Mouse (Mus musculus) MEL (cell line): Measurements from ENCODE around the gene Nutm2. TPM values are rescaled to one million over a fixed set of nuclear protein-coding genes. Genes with fewer than 3 reads are reported as not detected.
"Not testable (repeated sequence)": the region's sequence is repeated elsewhere in the genome, so short reads cannot be mapped to it uniquely, and the experiment has no call there.

ENCODE experiments used
- DNase-seq: peaks from one replicate; pipeline ENCODE4 v3.0.0; 2011; ENCODE audit warnings: low read depth, low spot score
- H3K27ac ChIP-seq: 2 replicates; pipeline ENCODE4 v1.5.1; 2012; ENCODE audit warnings: low read depth, mild to moderate bottlenecking, control low read depth, low read length, moderate library complexity; ENCODE audit not compliant: control insufficient read depth
- H3K27me3 ChIP-seq, 2 experiments: fragments of 150-350 bp in 1 of 2; sonication (generic) in 1 of 2; 2 replicates each; pipeline ENCODE4 v1.6.1; 2012; ENCODE audit warnings: low read length in 2 of 2, mild to moderate bottlenecking in 2 of 2, improper control_type of control experiment in 1 of 2, moderate library complexity in 1 of 2; ENCODE audit not compliant: insufficient read depth in 2 of 2, control insufficient read depth in 1 of 2
- H3K36me3 ChIP-seq, 2 experiments: 2 replicates each; pipeline ENCODE4 v1.6.1; 2012 to 2014; ENCODE audit warnings: low read length in 2 of 2, improper control_type of control experiment in 1 of 2, inconsistent platforms in 1 of 2, mild to moderate bottlenecking in 1 of 2; ENCODE audit not compliant: insufficient read depth in 2 of 2, control insufficient read depth in 1 of 2
- H3K4me1 ChIP-seq, 2 experiments: fragments of 150-350 bp in 1 of 2; sonication (generic) in 1 of 2; 2 replicates each; pipeline ENCODE4 v1.6.1; 2012; ENCODE audit warnings: low read length in 2 of 2, improper control_type of control experiment in 1 of 2, mild to moderate bottlenecking in 1 of 2; ENCODE audit not compliant: insufficient read depth in 2 of 2, control insufficient read depth in 1 of 2
- H3K4me3 ChIP-seq, 2 experiments: fragments of 150-350 bp in 1 of 2; sonication (generic) in 1 of 2; 2 replicates each; pipeline ENCODE4 v1.5.1; 2012; ENCODE audit warnings: low read depth in 2 of 2, low read length in 2 of 2, mild to moderate bottlenecking in 2 of 2, moderate library complexity in 2 of 2, control low read depth in 1 of 2, improper control_type of control experiment in 1 of 2; ENCODE audit not compliant: control insufficient read depth in 1 of 2, insufficient read depth in 1 of 2
- H3K79me2 ChIP-seq: 2 replicates; pipeline ENCODE4 v1.6.1; 2012; ENCODE audit warnings: mild to moderate bottlenecking, low read length, moderate library complexity; ENCODE audit not compliant: control insufficient read depth, poor library complexity, insufficient read depth
- H3K9ac ChIP-seq: 2 replicates; pipeline ENCODE4 v1.6.1; 2012; ENCODE audit warnings: low read depth, mild to moderate bottlenecking, control low read depth, low read length, moderate library complexity; ENCODE audit not compliant: control insufficient read depth, poor library complexity, severe bottlenecking
- H3K9me3 ChIP-seq: fragments of 150-350 bp; sonication (generic); replicated peaks from 2 replicates; pipeline ENCODE4 v1.6.1; 2012; ENCODE audit warnings: mild to moderate bottlenecking, low read length, improper control_type of control experiment, moderate library complexity; ENCODE audit not compliant: insufficient read depth
- BHLHE40 ChIP-seq: IDR thresholded peaks from 2 replicates; pipeline ENCODE4 v1.6.1; 2012; ENCODE audit warnings: low read depth, mild to moderate bottlenecking, inconsistent platforms, low read length, improper control_type of control experiment, borderline replicate concordance
- CHD2 ChIP-seq: IDR thresholded peaks from 2 replicates; pipeline ENCODE4 v1.6.1; 2011; ENCODE audit warnings: low read length, improper control_type of control experiment
- GATA1 ChIP-seq: IDR thresholded peaks from 2 replicates; pipeline ENCODE4 v1.6.1; 2011; ENCODE audit warnings: low read depth, low read length, improper control_type of control experiment
- KAT2A ChIP-seq: conservative IDR thresholded peaks from 2 replicates; pipeline ENCODE4 v1.6.1; 2012; ENCODE audit warnings: low read depth, low read length, improper control_type of control experiment, inconsistent platforms
- MAFK ChIP-seq: IDR thresholded peaks from 2 replicates; pipeline ENCODE4 v1.6.1; 2011; ENCODE audit warnings: low read depth, mild to moderate bottlenecking, low read length, improper control_type of control experiment, borderline replicate concordance
- MEF2A ChIP-seq: IDR thresholded peaks from 2 replicates; pipeline ENCODE4 v1.6.1; 2014; ENCODE audit warnings: low read depth, mild to moderate bottlenecking, inconsistent platforms, low read length, improper control_type of control experiment; ENCODE audit not compliant: poor library complexity, insufficient replicate concordance, severe bottlenecking; ENCODE audit errors: extremely low read depth
- MYB ChIP-seq: IDR thresholded peaks from 2 replicates; pipeline ENCODE4 v1.6.1; 2011; ENCODE audit warnings: mild to moderate bottlenecking, low read depth, low read length, improper control_type of control experiment
- NELFE ChIP-seq: IDR thresholded peaks from 2 replicates; pipeline ENCODE4 v1.6.1; 2011; ENCODE audit warnings: low read depth, low read length, improper control_type of control experiment
- POLR2A ChIP-seq, 2 experiments: IDR thresholded peaks; 2 replicates each; pipeline ENCODE4 v1.6.1; 2011 to 2012; ENCODE audit warnings: low read length in 2 of 2, mild to moderate bottlenecking in 2 of 2, control low read depth in 1 of 2, improper control_type of control experiment in 1 of 2, low read depth in 1 of 2, moderate library complexity in 1 of 2; ENCODE audit not compliant: control insufficient read depth in 1 of 2, insufficient read depth in 1 of 2, poor library complexity in 1 of 2
- POLR2AphosphoS2 ChIP-seq: IDR thresholded peaks from 2 replicates; pipeline ENCODE4 v1.6.1; 2011; ENCODE audit warnings: low read length, improper control_type of control experiment
- RCOR1 ChIP-seq: IDR thresholded peaks from 2 replicates; pipeline ENCODE4 v1.6.1; 2012; ENCODE audit warnings: low read depth, mild to moderate bottlenecking, inconsistent platforms, low read length, improper control_type of control experiment
- SIN3A ChIP-seq: IDR thresholded peaks from 2 replicates; pipeline ENCODE4 v1.6.1; 2012; ENCODE audit warnings: low read length, improper control_type of control experiment, inconsistent platforms
- SMC3 ChIP-seq: IDR thresholded peaks from 2 replicates; pipeline ENCODE4 v1.6.1; 2011; ENCODE audit warnings: low read depth, low read length, improper control_type of control experiment
- TAL1 ChIP-seq: IDR thresholded peaks from 2 replicates; pipeline ENCODE4 v1.6.1; 2012; ENCODE audit warnings: mild to moderate bottlenecking, inconsistent platforms, low read length, moderate library complexity, mixed read lengths
- TBP ChIP-seq: IDR thresholded peaks from 2 replicates; pipeline ENCODE4 v1.8.0; 2011; ENCODE audit warnings: low read depth, low read length, improper control_type of control experiment
- TCF12 ChIP-seq: IDR thresholded peaks from 2 replicates; pipeline ENCODE4 v1.6.1; 2014; ENCODE audit warnings: low read depth, mild to moderate bottlenecking, inconsistent platforms, low read length, improper control_type of control experiment, moderate library complexity
- UBTF ChIP-seq: IDR thresholded peaks from 2 replicates; pipeline ENCODE4 v1.6.1; 2012; ENCODE audit warnings: low read depth, mild to moderate bottlenecking, inconsistent platforms, low read length, improper control_type of control experiment, moderate library complexity, borderline replicate concordance; ENCODE audit not compliant: insufficient read depth
- ZKSCAN1 ChIP-seq: IDR thresholded peaks from 2 replicates; pipeline ENCODE4 v1.6.1; 2012; ENCODE audit warnings: low read depth, mild to moderate bottlenecking, inconsistent platforms, low read length, improper control_type of control experiment, moderate library complexity
- ZMIZ1 ChIP-seq: IDR thresholded peaks from 2 replicates; pipeline ENCODE4 v1.6.1; 2012; ENCODE audit warnings: low read depth, mild to moderate bottlenecking, inconsistent platforms, low read length, improper control_type of control experiment, moderate library complexity
- polyA plus RNA-seq, 2 experiments: library from polyadenylated mRNA; stranded (reverse) in 1 of 2; unstranded in 1 of 2; fragments of >175 nt in 1 of 2; fragments of >200 nt in 1 of 2; gene quantifications; 2 replicates each; pipeline versions ENCODE4 v1.2.1 to v1.2.4; 2012; ENCODE audit warnings: low replicate concordance in 2 of 2, low read depth in 1 of 2; ENCODE audit not compliant: insufficient read length in 2 of 2, insufficient read depth in 1 of 2, missing spikeins in 1 of 2
- total RNA-seq: library from RNA; depleted of rRNA; stranded (reverse); fragments of 300-350 nt; gene quantifications from 2 replicates; pipeline ENCODE4 v1.2.3, GENCODE M21; 2012

Gene Nutm2
- total and polyA plus RNA-seq, 3 experiments = not detected

GRCm38 (mm10) chr13:50445261-50445660 lies 21.8 kb upstream of the Nutm2 start:
- TF ChIP-seq NELFE (no peak), TAL1 (no peak), MAFK (no peak), MYB (no peak), POLR2AphosphoS2 (no peak)
- Histone ChIP-seq H3K27me3 (no peaks in the 10 kb centered on the region), H3K9me3 (no peaks in the 10 kb centered on the region), H3K4me3 (no peak overlapping the region), H3K27ac (no peak overlapping the region), H3K9ac (no peak overlapping the region), H3K79me2 (no peaks in the 10 kb centered on the region), H3K4me1 (no peaks in the 10 kb centered on the region), H3K36me3 (no peaks in the 10 kb centered on the region)
- no peak for DNase-seq

GRCm38 (mm10) chr13:50452266-50452665 lies 14.8 kb upstream of the Nutm2 start:
- H3K9ac ChIP-seq, H3K36me3 ChIP-seq, H3K4me1 ChIP-seq, H3K4me3 ChIP-seq, H3K27ac ChIP-seq, H3K79me2 ChIP-seq, DNase-seq, H3K27me3 ChIP-seq, H3K9me3 ChIP-seq: not testable (repeated sequence)

- H3K9ac ChIP-seq = no peak overlapping the region
- H3K36me3 ChIP-seq = no peaks in the 10 kb centered on the region
- DNase-seq = no peak
- H3K9me3 ChIP-seq = no peaks in the 10 kb centered on the region
- no peaks in the 10 kb centered on the region for H3K27me3 ChIP-seq
- no peak for TF ChIP-seq TBP
- TF ChIP-seq MYB = no peak
- TF ChIP-seq ZKSCAN1 = no peak
- TF ChIP-seq POLR2A (IDR thresholded peaks at IDR 0.05; ENCODE audit: control insufficient read depth in 1 of 2, insufficient read depth in 1 of 2, low read depth in 1 of 2, low read length in 2 of 2, poor library complexity in 1 of 2) = no peak
- no peak for TF ChIP-seq SIN3A
- no peak for TF ChIP-seq TCF12
- TF ChIP-seq ZMIZ1 = no peak
- no peak for TF ChIP-seq GATA1
- no peak for TF ChIP-seq BHLHE40
- TF ChIP-seq MEF2A = no peak
- no peak for TF ChIP-seq SMC3
- TF ChIP-seq RCOR1 = no peak
- no peak for TF ChIP-seq CHD2
- TF ChIP-seq UBTF = no peak
- TF ChIP-seq KAT2A = no peak
- TF ChIP-seq TAL1 = no peak
- H3K4me1 ChIP-seq = no peaks in the 10 kb centered on the region
- no peak overlapping the region for H3K4me3 ChIP-seq
- no peaks in the 10 kb centered on the region for H3K79me2 ChIP-seq
- H3K27ac ChIP-seq = no peak overlapping the region
These were observed 13.7 kb upstream of the Nutm2 start for GRCm38 (mm10) chr13:50453426-50453825.

DNA sequence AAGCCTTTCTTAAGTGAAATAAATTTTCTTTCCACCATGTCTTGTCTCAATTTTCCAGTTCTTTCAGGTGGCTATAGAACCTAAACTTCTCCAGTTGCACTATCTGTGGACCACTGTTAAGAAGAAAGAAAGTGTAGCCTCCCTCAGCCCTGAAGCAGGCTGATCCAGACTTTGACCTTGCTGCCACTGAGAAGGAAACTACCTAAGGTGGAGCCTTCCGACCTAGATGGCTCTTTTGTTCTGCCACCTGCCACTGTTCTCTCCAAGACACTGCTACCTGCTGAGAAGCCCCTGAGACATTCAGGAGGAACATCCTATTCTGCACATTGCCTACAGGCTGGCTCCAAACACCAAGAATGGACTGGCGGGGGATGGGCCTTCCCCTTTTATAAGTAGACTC lies 6.7 kb upstream of the Nutm2 start:
- H3K9ac ChIP-seq, DNase-seq, H3K27ac ChIP-seq, H3K4me3 ChIP-seq, H3K9me3 ChIP-seq, H3K36me3 ChIP-seq, H3K4me1 ChIP-seq, H3K27me3 ChIP-seq, H3K79me2 ChIP-seq: not testable (repeated sequence)
